Mouse (Mus musculus) testis, adult 2 months (tissue): ENCODE measurements around the gene Olfr56.

ENCODE experiments used
- CTCF ChIP-seq: fragments of 200-500 bp; IDR thresholded peaks from 2 replicates; pipeline ENCODE4 v1.5.1; 2012; ENCODE audit warnings: low read depth, mild to moderate bottlenecking, inconsistent platforms, low read length, moderate library complexity; ENCODE audit not compliant: control insufficient read depth, insufficient read depth, insufficient replicate concordance
- POLR2A ChIP-seq: fragments of 200-500 bp; IDR thresholded peaks from 2 replicates; pipeline ENCODE4 v1.6.1; 2012; ENCODE audit warnings: low read depth, mild to moderate bottlenecking, inconsistent platforms, low read length, moderate library complexity; ENCODE audit not compliant: control insufficient read depth

DNA sequence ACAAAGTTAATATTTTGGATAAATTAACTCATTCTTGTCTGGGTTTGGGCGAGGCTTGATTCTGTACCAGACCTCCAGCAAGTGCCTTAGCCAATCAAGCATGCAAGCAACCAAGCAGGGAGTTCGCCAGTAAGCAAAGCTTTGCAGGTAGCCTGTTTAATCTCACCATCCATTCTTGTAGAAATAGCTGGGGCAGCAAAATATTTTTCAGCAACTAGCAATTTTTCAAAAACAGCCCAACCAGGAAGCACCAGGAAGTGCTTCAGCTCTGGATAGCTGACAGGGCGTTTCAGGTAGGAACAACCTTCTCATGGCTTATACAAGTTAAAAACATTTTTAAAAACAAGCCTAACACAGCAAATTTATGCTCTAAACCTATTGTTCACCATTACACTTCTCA is 103.2 kb downstream of the Olfr56 start:
- no peak for TF ChIP-seq POLR2A
- TF ChIP-seq CTCF: no peak
